Mouse (Mus musculus): Measurements from ENCODE around the gene Tsc2. TPM values are rescaled to one million over a fixed set of nuclear protein-coding genes. Genes with fewer than 3 reads are reported as not detected.

The Tsc2 gene
- polyA plus RNA-seq, 1 experiment from 2014 or later: 71.0 TPM

- Histone ChIP-seq H3K9ac (no peak overlapping the region), H3K36me3 (peaks cover 17% of the 10 kb centered on the region), H3K4me3 (replicated peaks) (no peak overlapping the region), H3K27ac (peak overlapping the region; percentile 88), H3K9me3 (replicated peaks) (no peaks in the 10 kb centered on the region), H3K4me2 (peak overlapping the region; percentile 43), H3K27me3 (peaks cover 5% of the 10 kb centered on the region; the same call in 1 of the 2 replicates), H3K4me1 (peaks cover 70% of the 10 kb centered on the region)
- ATAC-seq (replicated peaks; ENCODE audit: low FRiP score): no peak
- WGBS: 76% methylated on average over 3 of the region's 3 CpGs
Measured at GRCm38 (mm10) chr17:24645916-24646315, 13.5 kb upstream of the Tsc2 start.

DNA sequence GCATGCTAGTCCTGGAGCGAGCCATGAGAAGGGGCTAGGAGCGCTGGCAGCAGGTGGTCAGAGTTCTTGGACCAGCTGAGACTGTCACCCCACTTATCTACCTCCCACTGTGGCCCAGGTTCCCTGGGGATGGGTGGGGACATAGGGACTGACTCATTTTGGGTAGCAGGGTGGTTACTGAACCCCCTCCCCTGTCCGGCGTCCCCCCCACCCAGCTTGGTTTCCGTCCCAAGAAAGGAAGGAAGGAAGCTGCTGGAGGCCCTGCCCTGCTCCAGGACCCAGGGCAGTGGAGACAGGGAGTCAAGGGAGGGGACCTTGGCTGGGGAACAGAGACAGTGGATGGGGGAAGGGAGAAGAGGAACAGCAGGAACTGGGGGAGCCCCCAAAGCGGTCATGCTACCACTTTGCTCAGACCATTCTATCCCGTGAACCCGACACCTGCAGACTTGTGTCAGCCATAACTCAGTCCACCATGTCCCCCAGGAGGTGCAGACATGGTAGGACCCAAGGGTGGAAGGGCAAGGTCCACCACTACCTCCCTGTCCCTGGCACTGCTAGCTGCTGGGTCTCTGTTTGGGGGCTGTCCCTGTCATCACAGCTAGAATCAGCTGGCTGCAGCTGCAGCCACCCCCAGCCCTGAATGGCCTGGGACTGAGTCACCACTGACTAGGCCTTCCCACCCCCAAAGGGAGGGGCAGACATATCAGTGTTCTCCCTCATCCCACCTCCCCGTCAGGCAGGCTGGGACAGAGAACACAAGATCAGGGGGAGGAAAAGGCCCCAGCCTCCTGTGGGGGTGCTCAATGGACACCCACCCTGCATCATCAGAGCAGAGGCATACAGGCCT, 12.7 kb upstream of the Tsc2 start:
- Histone ChIP-seq H3K4me1 (peaks cover 70% of the 10 kb centered on the region), H3K4me3 (replicated peaks) (peak overlapping the region; percentile 17), H3K36me3 (peaks cover 25% of the 10 kb centered on the region), H3K27ac (peak overlapping the region; percentile 88), H3K9ac (peak overlapping the region; percentile 0; the same call in 1 of the 2 replicates), H3K4me2 (peak overlapping the region; percentile 43), H3K9me3 (replicated peaks) (no peaks in the 10 kb centered on the region), H3K27me3 (no peaks in the 10 kb centered on the region)
- 70% methylated on average over 9 of the region's 9 CpGs for WGBS
- peak; percentile 20; the same call in 1 of the 2 replicates for ATAC-seq (replicated peaks; ENCODE audit: low FRiP score)

- peak overlapping the region; percentile 43 for H3K4me2 ChIP-seq
- ATAC-seq (replicated peaks; ENCODE audit: low FRiP score): 0 out of 2 replicates have a peak, but pooled peaks have one; percentile 13
- H3K9ac ChIP-seq: peak overlapping the region; percentile 0; the same call in 1 of the 2 replicates
- no peaks in the 10 kb centered on the region for H3K9me3 ChIP-seq (replicated peaks)
- no peaks in the 10 kb centered on the region for H3K27me3 ChIP-seq
- H3K4me1 ChIP-seq: peaks cover 71% of the 10 kb centered on the region
- H3K27ac ChIP-seq: peak overlapping the region; percentile 88
- H3K36me3 ChIP-seq: peaks cover 33% of the 10 kb centered on the region
- H3K4me3 ChIP-seq (replicated peaks): peak overlapping the region; percentile 17
- 28% methylated on average over 7 of the region's 7 CpGs for WGBS
Measured at GRCm38 (mm10) chr17:24644030-24644715, 11.7 kb upstream of the Tsc2 start.

DNA sequence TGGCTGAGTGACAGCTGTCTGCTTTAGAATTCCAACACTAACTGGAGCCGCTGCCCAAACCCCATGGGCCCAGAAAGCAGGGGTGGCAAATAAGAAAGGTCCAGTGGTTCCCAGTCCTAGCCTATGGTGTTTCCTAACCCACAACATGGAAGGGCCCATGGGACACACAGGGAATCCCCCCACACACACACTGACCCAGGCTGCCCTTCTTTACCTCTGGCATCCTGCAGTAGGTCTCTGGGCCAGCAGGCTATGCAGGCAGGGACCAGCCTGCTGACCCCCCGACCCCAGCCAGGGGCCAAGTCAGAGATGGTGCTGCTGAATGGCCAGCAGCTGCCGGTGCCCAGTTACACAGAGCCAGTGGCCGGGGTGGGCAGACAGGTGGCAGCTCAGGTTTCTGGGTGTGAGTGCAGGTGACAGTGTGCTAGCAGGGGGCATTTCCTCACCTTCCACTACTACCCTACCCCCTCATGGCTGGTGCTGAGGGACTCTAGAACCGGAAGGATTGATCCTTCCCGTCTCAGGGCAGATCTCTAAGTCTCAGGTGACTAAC, 10.4 kb upstream of the Tsc2 start:
- Histone ChIP-seq H3K27me3 (no peaks in the 10 kb centered on the region), H3K27ac (no peak overlapping the region), H3K9ac (0 out of 2 replicates have a peak overlapping the region, but pooled peaks have one; percentile 2), H3K4me2 (peak overlapping the region; percentile 43; the same call in 1 of the 2 replicates), H3K9me3 (replicated peaks) (no peaks in the 10 kb centered on the region), H3K4me1 (peaks cover 73% of the 10 kb centered on the region), H3K36me3 (peaks cover 40% of the 10 kb centered on the region), H3K4me3 (replicated peaks) (no peak overlapping the region)
- no peak for ATAC-seq (replicated peaks; ENCODE audit: low FRiP score)
- 67% methylated on average over 6 of the region's 6 CpGs for WGBS

GRCm38 (mm10) chr17:24641944-24642343, 9.5 kb upstream of the Tsc2 start:
- no peaks in the 10 kb centered on the region for H3K9me3 ChIP-seq (replicated peaks)
- ATAC-seq (replicated peaks; ENCODE audit: low FRiP score): no peak
- H3K36me3 ChIP-seq: peaks cover 40% of the 10 kb centered on the region
- peaks cover 67% of the 10 kb centered on the region for H3K4me1 ChIP-seq
- H3K4me2 ChIP-seq: no peak overlapping the region
- H3K27ac ChIP-seq: no peak overlapping the region
- WGBS: 88% methylated on average over 14 of the region's 14 CpGs
- H3K9ac ChIP-seq: no peak overlapping the region
- H3K27me3 ChIP-seq: no peaks in the 10 kb centered on the region
- H3K4me3 ChIP-seq (replicated peaks): no peak overlapping the region

DNA sequence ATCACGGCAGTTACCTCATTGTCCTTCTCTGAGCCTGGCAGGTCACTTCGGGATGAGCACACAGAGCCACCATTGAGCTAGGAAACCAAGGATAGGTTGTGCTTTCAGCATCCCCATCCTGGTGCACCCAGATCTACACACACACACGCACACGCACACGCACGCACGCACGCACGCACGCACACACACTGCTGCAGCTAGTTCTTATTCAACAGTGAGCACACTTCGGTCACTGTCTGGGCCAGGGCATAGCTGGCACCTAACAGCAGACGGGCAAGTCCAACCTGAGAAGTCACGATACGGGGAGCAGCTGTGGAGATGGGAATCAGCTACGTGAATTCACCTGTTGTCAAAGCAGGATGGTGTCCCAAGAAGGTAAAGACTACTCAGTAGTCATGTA, 8.2 kb upstream of the Tsc2 start:
- peak overlapping the region; percentile 89 for H3K27ac ChIP-seq
- peaks cover 63% of the 10 kb centered on the region for H3K4me1 ChIP-seq
- H3K27me3 ChIP-seq: no peaks in the 10 kb centered on the region
- no peak overlapping the region for H3K4me3 ChIP-seq (replicated peaks)
- H3K4me2 ChIP-seq: no peak overlapping the region
- ATAC-seq (replicated peaks; ENCODE audit: low FRiP score): no peak
- H3K9me3 ChIP-seq (replicated peaks): no peaks in the 10 kb centered on the region
- H3K9ac ChIP-seq: no peak overlapping the region
- WGBS: 96% methylated on average over 15 of the region's 15 CpGs
- H3K36me3 ChIP-seq: peaks cover 47% of the 10 kb centered on the region

- Histone ChIP-seq H3K4me2 (no peak overlapping the region), H3K4me1 (peaks cover 58% of the 10 kb centered on the region), H3K9me3 (replicated peaks) (no peaks in the 10 kb centered on the region), H3K36me3 (peaks cover 48% of the 10 kb centered on the region), H3K4me3 (replicated peaks) (no peak overlapping the region), H3K27ac (peak overlapping the region; percentile 89), H3K9ac (0 out of 2 replicates have a peak overlapping the region, but pooled peaks have one; percentile 17), H3K27me3 (no peaks in the 10 kb centered on the region)
- ATAC-seq (replicated peaks; ENCODE audit: low FRiP score): no peak
- WGBS: 83% methylated on average over 7 of the region's 7 CpGs
Measured at GRCm38 (mm10) chr17:24640119-24640518, 7.7 kb upstream of the Tsc2 start.

DNA sequence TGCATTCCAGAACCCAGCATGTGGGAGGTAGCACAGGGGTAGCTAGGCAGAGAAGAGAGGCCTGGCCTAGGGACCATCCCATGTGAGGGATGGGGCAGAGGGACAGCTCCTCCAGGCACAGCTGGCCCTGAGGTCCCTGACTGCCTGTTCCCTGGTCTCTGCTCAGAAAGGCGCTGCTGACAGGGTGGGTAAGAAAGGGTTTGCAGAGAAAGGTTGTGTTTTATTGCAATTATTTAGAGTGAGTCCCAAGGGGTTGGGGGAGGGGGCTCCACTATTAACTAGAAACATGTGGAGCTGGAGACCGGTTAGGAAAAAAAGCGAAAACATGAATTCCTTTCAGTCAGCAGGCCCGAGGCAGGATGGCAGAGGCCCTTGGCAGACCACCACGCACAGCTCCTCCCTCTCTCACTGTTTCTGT, 7.2 kb upstream of the Tsc2 start:
- H3K36me3 ChIP-seq: peaks cover 48% of the 10 kb centered on the region
- peak; percentile 61 for ATAC-seq (replicated peaks; ENCODE audit: low FRiP score)
- H3K4me2 ChIP-seq: no peak overlapping the region
- no peaks in the 10 kb centered on the region for H3K27me3 ChIP-seq
- peak overlapping the region; percentile 89 for H3K27ac ChIP-seq
- H3K4me3 ChIP-seq (replicated peaks): no peak overlapping the region
- H3K9ac ChIP-seq: 0 out of 2 replicates have a peak overlapping the region, but pooled peaks have one; percentile 1
- H3K9me3 ChIP-seq (replicated peaks): no peaks in the 10 kb centered on the region
- WGBS: 50% methylated on average over 5 of the region's 5 CpGs
- H3K4me1 ChIP-seq: peaks cover 55% of the 10 kb centered on the region

DNA sequence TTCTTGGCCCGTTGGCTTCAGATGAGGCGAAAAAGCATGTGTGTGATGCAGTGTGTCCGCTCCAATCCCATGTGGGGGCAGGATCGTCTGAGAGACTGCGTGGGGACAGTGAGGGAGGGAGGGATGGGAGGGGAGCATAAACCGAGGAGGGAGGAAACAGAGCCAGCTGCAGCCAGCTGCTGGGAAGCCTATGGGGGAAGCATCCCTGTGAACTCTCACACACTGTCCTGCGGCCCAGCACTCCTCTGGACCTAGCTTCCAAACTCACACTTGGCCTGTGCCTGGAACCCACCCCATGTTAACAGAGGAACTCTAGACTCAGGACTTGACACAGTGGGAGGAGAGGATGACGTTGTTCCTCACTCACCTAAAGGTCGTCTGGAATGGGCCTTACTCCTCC, 6.4 kb upstream of the Tsc2 start:
- peak; percentile 85 for ATAC-seq (replicated peaks; ENCODE audit: low FRiP score)
- Histone ChIP-seq H3K9me3 (replicated peaks) (no peaks in the 10 kb centered on the region), H3K4me3 (replicated peaks) (no peak overlapping the region), H3K4me1 (peaks cover 52% of the 10 kb centered on the region), H3K27ac (peak overlapping the region; percentile 89), H3K9ac (no peak overlapping the region), H3K4me2 (no peak overlapping the region), H3K27me3 (no peaks in the 10 kb centered on the region), H3K36me3 (peaks cover 48% of the 10 kb centered on the region)
- WGBS: 34% methylated on average over 9 of the region's 9 CpGs

DNA sequence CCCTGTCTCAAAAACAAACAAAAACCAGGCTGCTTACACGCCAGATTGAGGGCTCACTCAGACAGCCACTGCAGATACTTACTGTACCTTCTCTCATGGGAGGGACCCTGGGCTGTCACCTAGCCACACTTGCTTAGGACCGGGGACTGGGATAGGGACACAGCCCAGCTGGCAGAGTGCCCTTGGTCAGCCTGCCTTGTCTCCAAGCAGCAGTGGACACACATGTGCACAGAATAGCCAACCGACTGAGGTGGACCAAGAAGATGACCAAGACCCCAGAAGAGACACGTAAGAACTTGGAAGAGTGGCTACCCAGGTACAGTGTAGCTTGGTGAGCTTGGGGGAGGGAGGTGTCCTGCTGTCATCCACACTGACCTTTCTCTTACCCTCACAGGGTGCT, 5.8 kb upstream of the Tsc2 start:
- 84% methylated on average over 4 of the region's 4 CpGs for WGBS

GRCm38 (mm10) chr17:24636781-24637481, 4.5 kb upstream of the Tsc2 start:
- H3K9ac ChIP-seq: no peak overlapping the region
- H3K4me1 ChIP-seq: peaks cover 49% of the 10 kb centered on the region
- no peak overlapping the region for H3K4me2 ChIP-seq
- no peak overlapping the region for H3K27ac ChIP-seq
- 57% methylated on average over 5 of the region's 5 CpGs for WGBS
- no peak overlapping the region for H3K4me3 ChIP-seq (replicated peaks)
- H3K36me3 ChIP-seq: peaks cover 38% of the 10 kb centered on the region
- no peaks in the 10 kb centered on the region for H3K9me3 ChIP-seq (replicated peaks)
- ATAC-seq (replicated peaks; ENCODE audit: low FRiP score): no peak
- no peaks in the 10 kb centered on the region for H3K27me3 ChIP-seq

More for the DNA sequence above, 5.8 kb upstream of the Tsc2 start:
- Histone ChIP-seq H3K4me2 (no peak overlapping the region), H3K9ac (no peak overlapping the region), H3K9me3 (replicated peaks) (no peaks in the 10 kb centered on the region), H3K4me3 (replicated peaks) (no peak overlapping the region), H3K36me3 (peaks cover 48% of the 10 kb centered on the region), H3K27me3 (no peaks in the 10 kb centered on the region), H3K4me1 (peaks cover 52% of the 10 kb centered on the region), H3K27ac (peak overlapping the region; percentile 89)
- ATAC-seq (replicated peaks; ENCODE audit: low FRiP score): no peak

Measured in kidney, embryonic 15.5 days (tissue).